Mouse (Mus musculus) MEL (cell line): ENCODE results near the gene Pdgfra.

Experiments
- CHD2 ChIP-seq: IDR thresholded peaks from 2 replicates; pipeline ENCODE4 v1.6.1; 2011; ENCODE audit warnings: low read length, improper control_type of control experiment
- CTCF ChIP-seq, 3 experiments: IDR thresholded peaks in 2 of 3; conservative IDR thresholded peaks in 1 of 3; 2 replicates each; pipeline ENCODE4 v1.5.1; 2011 to 2012; ENCODE audit warnings: low read length in 3 of 3, low read depth in 2 of 3, mild to moderate bottlenecking in 2 of 3, improper control_type of control experiment in 1 of 3, inconsistent platforms in 1 of 3, mixed read lengths in 1 of 3, moderate library complexity in 1 of 3; ENCODE audit not compliant: control insufficient read depth in 1 of 3, insufficient read depth in 1 of 3, poor library complexity in 1 of 3, severe bottlenecking in 1 of 3
- EP300 ChIP-seq, 2 experiments: IDR thresholded peaks; 2 replicates each; pipeline ENCODE4 v1.6.1; 2011; ENCODE audit warnings: improper control_type of control experiment in 2 of 2, low read length in 2 of 2, low read depth in 1 of 2, mild to moderate bottlenecking in 1 of 2
- GATA1 ChIP-seq: IDR thresholded peaks from 2 replicates; pipeline ENCODE4 v1.6.1; 2011; ENCODE audit warnings: low read depth, low read length, improper control_type of control experiment
- MAZ ChIP-seq: IDR thresholded peaks from 2 replicates; pipeline ENCODE4 v1.6.1; 2012; ENCODE audit warnings: low read depth, mild to moderate bottlenecking, inconsistent platforms, low read length, improper control_type of control experiment
- POLR2A ChIP-seq, 2 experiments: IDR thresholded peaks; 2 replicates each; pipeline ENCODE4 v1.6.1; 2011 to 2012; ENCODE audit warnings: low read length in 2 of 2, mild to moderate bottlenecking in 2 of 2, control low read depth in 1 of 2, improper control_type of control experiment in 1 of 2, low read depth in 1 of 2, moderate library complexity in 1 of 2; ENCODE audit not compliant: control insufficient read depth in 1 of 2, insufficient read depth in 1 of 2, poor library complexity in 1 of 2
- POLR2AphosphoS2 ChIP-seq: IDR thresholded peaks from 2 replicates; pipeline ENCODE4 v1.6.1; 2011; ENCODE audit warnings: low read length, improper control_type of control experiment
- USF1 ChIP-seq: IDR thresholded peaks from 2 replicates; pipeline ENCODE4 v1.6.1; 2014; ENCODE audit warnings: low read depth, mild to moderate bottlenecking, inconsistent platforms, low read length, improper control_type of control experiment, moderate library complexity
- ZNF384 ChIP-seq: IDR thresholded peaks from 2 replicates; pipeline ENCODE4 v1.6.1; 2012; ENCODE audit warnings: low read depth, mild to moderate bottlenecking, inconsistent platforms, low read length, improper control_type of control experiment

DNA sequence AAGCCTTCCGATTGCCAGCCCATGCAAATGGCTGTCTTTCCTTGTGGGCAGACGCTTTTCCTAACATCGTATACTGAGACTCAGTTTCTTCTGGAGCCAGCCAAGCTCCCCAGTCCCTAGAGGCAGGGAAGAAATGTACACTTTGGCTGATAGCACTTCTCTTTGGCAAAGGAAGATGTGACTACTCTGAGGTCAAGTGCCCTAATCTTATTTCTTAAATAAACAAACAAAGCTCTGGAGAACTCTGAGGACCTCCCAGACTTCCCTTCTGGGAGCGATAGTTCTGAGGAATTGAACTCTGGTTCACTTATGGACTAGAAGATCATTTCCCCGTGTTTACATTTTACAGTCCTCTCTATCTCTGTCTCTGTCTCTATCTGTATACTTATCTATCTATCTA is 42.7 kb upstream of the Pdgfra start:
- TF ChIP-seq POLR2AphosphoS2 (no peak), POLR2A (IDR thresholded peaks at IDR 0.05; ENCODE audit: control insufficient read depth in 1 of 2, insufficient read depth in 1 of 2, low read depth in 1 of 2, low read length in 2 of 2, poor library complexity in 1 of 2) (no peak), CTCF (IDR thresholded peaks at IDR 0.05 in 2 of 3, conservative IDR thresholded peaks at IDR 0.05 in 1 of 3; ENCODE audit: control insufficient read depth in 1 of 3, insufficient read depth in 1 of 3, low read depth in 2 of 3, low read length in 3 of 3, poor library complexity in 1 of 3, severe bottlenecking in 1 of 3) (no peak), CHD2 (no peak), EP300 (IDR thresholded peaks at IDR 0.05; ENCODE audit: low read depth in 1 of 2, low read length in 2 of 2) (no peak), GATA1 (no peak), ZNF384 (no peak), MAZ (no peak), USF1 (no peak)
